Mouse (Mus musculus) myocyte (in vitro differentiated cells): Measurements from ENCODE around the gene Rfc1. TPM values are rescaled to one million over a fixed set of nuclear protein-coding genes. Genes with fewer than 3 reads are reported as not detected.

Experiments used
- H3K27me3 ChIP-seq: one replicate; pipeline ENCODE4 v1.6.1; 2011; ENCODE audit not compliant: control insufficient read depth, insufficient read depth, insufficient read length
- H3K36me3 ChIP-seq: one replicate; pipeline ENCODE4 v1.6.1; 2011; ENCODE audit not compliant: control insufficient read depth, insufficient read depth
- H3K4me2 ChIP-seq: one replicate; pipeline ENCODE4 v1.6.1; 2011; ENCODE audit warnings: low read depth, control low read depth
- H3K4me3 ChIP-seq: one replicate; pipeline ENCODE4 v1.5.1; 2011; ENCODE audit warnings: mild to moderate bottlenecking, control low read depth, moderate library complexity
- H3K79me2 ChIP-seq: one replicate; pipeline ENCODE4 v1.6.1; 2011; ENCODE audit not compliant: control insufficient read depth, insufficient read depth
- H3ac ChIP-seq: one replicate; pipeline ENCODE4 v1.6.1; 2011; ENCODE audit not compliant: control insufficient read depth, insufficient read length
- CEBPB ChIP-seq: IDR thresholded peaks from 2 replicates; pipeline ENCODE4 v1.6.1; 2011; ENCODE audit warnings: mild to moderate bottlenecking, moderate library complexity; ENCODE audit not compliant: poor library complexity, insufficient read depth, severe bottlenecking
- E2F4 ChIP-seq: IDR thresholded peaks from one replicate; pipeline ENCODE4 v1.6.1; 2011; ENCODE audit warnings: mild to moderate bottlenecking, control low read depth, moderate library complexity; ENCODE audit not compliant: insufficient read depth
- MAX ChIP-seq: IDR thresholded peaks from one replicate; pipeline ENCODE4 v1.6.1; 2011; ENCODE audit warnings: low read depth, mild to moderate bottlenecking, control low read depth
- MYOD1 ChIP-seq, 3 experiments: IDR thresholded peaks; one replicate each; pipeline ENCODE4 v1.6.1; 2011; ENCODE audit warnings: control low read depth in 2 of 3, low read depth in 2 of 3, mild to moderate bottlenecking in 2 of 3, moderate library complexity in 1 of 3; ENCODE audit not compliant: insufficient read length in 2 of 3, control insufficient read depth in 1 of 3
- MYOG ChIP-seq, 3 experiments: IDR thresholded peaks; one replicate each; pipeline ENCODE4 v1.6.1; 2011; ENCODE audit warnings: control low read depth in 2 of 3, low read depth in 2 of 3, mild to moderate bottlenecking in 2 of 3; ENCODE audit not compliant: insufficient read length in 2 of 3, control insufficient read depth in 1 of 3, insufficient read depth in 1 of 3
- POLR2A ChIP-seq: IDR thresholded peaks from one replicate; pipeline ENCODE4 v1.6.1; 2011; ENCODE audit warnings: low read depth, mild to moderate bottlenecking, control low read depth, moderate library complexity; ENCODE audit not compliant: insufficient read length
- POLR2AphosphoS2 ChIP-seq: IDR thresholded peaks from one replicate; pipeline ENCODE4 v1.6.1; 2011; ENCODE audit warnings: low read depth, control low read depth; ENCODE audit not compliant: insufficient read length
- REST ChIP-seq: IDR thresholded peaks from one replicate; pipeline ENCODE4 v1.6.1; 2011; ENCODE audit warnings: mild to moderate bottlenecking, control low read depth, moderate library complexity; ENCODE audit not compliant: insufficient read depth, insufficient read length
- SRF ChIP-seq: IDR thresholded peaks from one replicate; pipeline ENCODE4 v1.6.1; 2011; ENCODE audit warnings: low read depth; ENCODE audit not compliant: control insufficient read depth, insufficient read length
- TCF12 ChIP-seq: IDR thresholded peaks from one replicate; pipeline ENCODE4 v1.6.1; 2011; ENCODE audit warnings: mild to moderate bottlenecking, control low read depth; ENCODE audit not compliant: poor library complexity, insufficient read depth, severe bottlenecking
- TCF3 ChIP-seq: IDR thresholded peaks from one replicate; pipeline ENCODE4 v1.6.1; 2011; ENCODE audit warnings: low read depth, control low read depth; ENCODE audit not compliant: insufficient read length
- USF1 ChIP-seq: IDR thresholded peaks from one replicate; pipeline ENCODE4 v1.6.1; 2011; ENCODE audit warnings: low read depth, mild to moderate bottlenecking, control low read depth, moderate library complexity
- polyA plus RNA-seq: library from polyadenylated mRNA; unstranded; fragments of >200 nt; fragmentation: generic; extraction: Trizol; gene quantifications from one replicate; pipeline ENCODE4 v1.2.1, GENCODE M21; 2012; ENCODE audit warnings: missing spikeins

Gene Rfc1
- polyA plus RNA-seq, 1 experiment = 8.7 TPM

DNA sequence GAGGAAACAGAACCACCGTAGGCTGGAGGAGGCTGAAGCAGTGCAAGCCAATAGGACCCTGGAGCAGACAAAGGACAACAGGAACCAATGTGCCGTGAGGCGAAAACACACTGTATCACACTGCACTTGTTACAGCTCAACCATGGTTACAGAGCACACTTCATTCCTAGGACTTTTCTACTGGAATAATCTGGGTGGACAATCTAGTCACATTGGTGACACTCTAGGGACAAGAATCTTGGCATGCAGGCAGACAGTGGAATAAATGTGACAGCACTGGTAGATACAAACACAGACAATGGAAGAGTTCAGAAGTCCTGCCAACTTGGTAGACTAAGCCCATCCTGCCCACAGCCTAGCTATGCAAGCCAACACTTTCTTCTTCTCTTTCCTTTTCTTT is 54.3 kb downstream of the Rfc1 start:
- no peak for TF ChIP-seq REST
- TF ChIP-seq MAX = no peak
- no peak for TF ChIP-seq POLR2AphosphoS2
- TF ChIP-seq POLR2A = no peak
- TF ChIP-seq MYOD1 (IDR thresholded peaks at IDR 0.05; ENCODE audit: control insufficient read depth in 1 of 3, insufficient read length in 2 of 3, low read depth in 2 of 3) = no peak
- TF ChIP-seq MYOG (IDR thresholded peaks at IDR 0.05; ENCODE audit: control insufficient read depth in 1 of 3, insufficient read depth in 1 of 3, insufficient read length in 2 of 3, low read depth in 2 of 3) = no peak
- no peak for TF ChIP-seq SRF
- TF ChIP-seq TCF12 = no peak
- no peak for TF ChIP-seq E2F4
- no peak for TF ChIP-seq TCF3
- no peak for TF ChIP-seq USF1
- no peak for TF ChIP-seq CEBPB
- Histone ChIP-seq H3ac (no peak overlapping the region), H3K27me3 (no peaks in the 10 kb centered on the region), H3K79me2 (no peaks in the 10 kb centered on the region), H3K4me3 (no peak overlapping the region), H3K4me2 (no peak overlapping the region), H3K36me3 (peaks cover 19% of the 10 kb centered on the region)

DNA sequence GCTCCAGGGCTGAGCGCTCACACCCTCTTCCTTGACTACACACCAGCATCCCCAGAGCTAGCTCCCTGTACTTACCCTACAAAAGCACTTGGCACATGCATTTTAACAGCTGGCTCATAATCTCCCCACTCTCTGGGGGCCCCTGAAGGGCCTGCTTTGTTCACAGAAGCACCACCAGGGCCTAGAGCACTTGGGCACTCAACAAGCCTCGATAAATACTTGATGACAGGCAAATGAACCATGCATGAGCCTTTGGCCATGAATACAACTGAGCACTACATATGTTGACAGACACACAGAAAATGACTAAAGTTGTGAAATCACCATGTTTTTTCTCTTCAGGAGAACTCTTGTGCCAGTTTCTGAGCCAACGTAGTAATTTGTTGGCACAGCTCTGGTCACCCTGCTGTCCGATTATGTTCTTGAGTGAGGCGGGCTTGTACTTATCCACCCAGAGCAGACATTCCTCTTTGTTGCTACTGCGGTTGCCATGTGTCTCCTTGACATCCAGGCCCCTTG is 56.3 kb downstream of the Rfc1 start:
- no peaks in the 10 kb centered on the region for H3K27me3 ChIP-seq
- no peak for TF ChIP-seq REST
- no peak for TF ChIP-seq SRF
- TF ChIP-seq MAX = no peak
- no peak for TF ChIP-seq TCF3
- TF ChIP-seq USF1 = no peak
- TF ChIP-seq MYOD1 (IDR thresholded peaks at IDR 0.05; ENCODE audit: control insufficient read depth in 1 of 3, insufficient read length in 2 of 3, low read depth in 2 of 3) = no peak
- no peak for TF ChIP-seq POLR2A
- no peak for TF ChIP-seq POLR2AphosphoS2
- no peak for TF ChIP-seq TCF12
- TF ChIP-seq MYOG (IDR thresholded peaks at IDR 0.05; ENCODE audit: control insufficient read depth in 1 of 3, insufficient read depth in 1 of 3, insufficient read length in 2 of 3, low read depth in 2 of 3) = no peak
- TF ChIP-seq E2F4 = no peak
- TF ChIP-seq CEBPB = no peak
- H3K4me3 ChIP-seq = no peak overlapping the region
- H3K36me3 ChIP-seq = peaks cover 21% of the 10 kb centered on the region
- H3K4me2 ChIP-seq = no peak overlapping the region
- H3K79me2 ChIP-seq = no peaks in the 10 kb centered on the region
- H3ac ChIP-seq = no peak overlapping the region

DNA sequence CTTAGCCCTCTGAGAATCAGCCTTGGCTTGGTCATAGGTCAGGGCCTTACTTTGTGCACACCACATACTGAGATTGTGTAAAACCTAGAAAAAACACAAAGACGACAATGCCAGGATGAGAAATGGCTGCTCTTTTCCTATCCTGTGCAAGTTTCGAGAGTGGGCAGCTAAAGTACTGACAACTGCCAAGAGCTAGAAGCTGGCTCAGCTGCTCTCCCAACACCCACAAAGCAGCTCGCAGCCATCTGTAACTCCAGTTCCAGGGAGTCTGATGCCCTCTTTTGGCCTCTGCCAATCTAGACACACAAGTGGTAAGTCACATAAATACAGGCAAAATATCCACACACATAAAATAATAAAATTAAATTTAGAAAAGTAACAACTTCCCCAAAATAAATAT is 61.5 kb downstream of the Rfc1 start:
- Histone ChIP-seq H3K79me2 (no peaks in the 10 kb centered on the region), H3K4me3 (no peak overlapping the region), H3ac (no peak overlapping the region), H3K4me2 (no peak overlapping the region), H3K27me3 (no peaks in the 10 kb centered on the region), H3K36me3 (peaks cover 32% of the 10 kb centered on the region)
- TF ChIP-seq MYOD1 (IDR thresholded peaks at IDR 0.05; ENCODE audit: control insufficient read depth in 1 of 3, insufficient read length in 2 of 3, low read depth in 2 of 3) (no peak), MAX (no peak), POLR2A (no peak), CEBPB (no peak), TCF3 (no peak), POLR2AphosphoS2 (no peak), SRF (no peak), MYOG (IDR thresholded peaks at IDR 0.05; ENCODE audit: control insufficient read depth in 1 of 3, insufficient read depth in 1 of 3, insufficient read length in 2 of 3, low read depth in 2 of 3) (no peak), REST (no peak), E2F4 (no peak), TCF12 (no peak), USF1 (no peak)

DNA sequence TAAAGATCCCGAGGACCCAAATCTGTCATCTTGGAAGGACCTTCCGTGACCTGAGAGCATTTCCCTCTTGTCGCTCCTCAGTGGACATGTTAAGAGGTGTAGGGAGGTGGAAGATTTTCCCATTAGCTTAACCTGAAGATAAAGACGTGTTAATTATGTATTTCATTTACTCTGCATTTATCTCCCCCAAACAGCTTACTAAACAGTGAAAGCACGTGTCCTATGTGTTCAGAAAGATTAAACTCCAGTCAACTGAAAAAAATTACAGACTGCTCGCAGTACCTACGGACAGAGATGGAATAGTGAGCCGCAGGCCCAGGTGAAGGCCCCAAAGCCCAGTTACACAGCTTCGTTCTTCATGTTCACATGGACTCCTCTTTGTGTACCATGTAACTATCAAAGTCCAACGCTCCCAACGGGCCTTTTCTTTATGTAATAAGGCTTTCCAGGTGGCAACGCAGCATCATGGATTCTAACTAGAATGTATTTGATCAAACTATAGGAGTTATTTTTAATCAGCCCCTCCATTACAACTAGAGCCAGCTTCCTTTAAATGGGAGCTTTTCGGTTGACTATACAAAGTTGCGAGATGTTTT is 77.5 kb downstream of the Rfc1 start:
- TF ChIP-seq POLR2AphosphoS2 = no peak
- TF ChIP-seq SRF = no peak
- TF ChIP-seq E2F4 = no peak
- Histone ChIP-seq H3K4me3 (no peak overlapping the region), H3K4me2 (no peak overlapping the region), H3K27me3 (no peaks in the 10 kb centered on the region), H3K36me3 (peaks cover 11% of the 10 kb centered on the region), H3ac (no peak overlapping the region), H3K79me2 (no peaks in the 10 kb centered on the region)
